Mouse (Mus musculus) brown adipose tissue, adult 24 weeks (tissue): Measurements from ENCODE around the gene Kazn. TPM values are rescaled to one million over a fixed set of nuclear protein-coding genes. Genes with fewer than 3 reads are reported as not detected.

ENCODE experiments used
- H3K27ac ChIP-seq: fragments of 200-500 bp; replicated peaks from 2 replicates; pipeline ENCODE4 v1.5.1; 2012; ENCODE audit warnings: low read depth, mild to moderate bottlenecking, low read length
- H3K4me1 ChIP-seq: fragments of 200-500 bp; 2 replicates; pipeline ENCODE4 v1.6.1; 2012; ENCODE audit warnings: low read length, mixed read lengths; ENCODE audit not compliant: control insufficient read depth, insufficient read depth, insufficient read length
- H3K4me3 ChIP-seq: fragments of 200-500 bp; 2 replicates; pipeline ENCODE4 v1.5.1; 2012; ENCODE audit warnings: low read depth, mild to moderate bottlenecking, low read length, moderate library complexity; ENCODE audit not compliant: insufficient read depth
- polyA plus RNA-seq: library from polyadenylated mRNA; stranded (reverse); fragments of >200 nt; gene quantifications from 2 replicates; pipeline ENCODE4 v1.2.4, GENCODE M21; 2012; ENCODE audit not compliant: missing spikeins, insufficient read depth, insufficient read length

Kazn gene
- polyA plus RNA-seq, 1 experiment = 0.79 TPM

GRCm38 (mm10) chr4:142149202-142149601 lies 90.0 kb downstream of the Kazn start:
- Histone ChIP-seq H3K4me1 (no peaks in the 10 kb centered on the region), H3K27ac (no peak overlapping the region), H3K4me3 (no peak overlapping the region)

- no peak overlapping the region for H3K4me3 ChIP-seq
- no peaks in the 10 kb centered on the region for H3K4me1 ChIP-seq
- no peak overlapping the region for H3K27ac ChIP-seq
Measured at GRCm38 (mm10) chr4:142147671-142148070, 91.5 kb downstream of the Kazn start.

GRCm38 (mm10) chr4:142144096-142144495 lies 95.1 kb downstream of the Kazn start:
- Histone ChIP-seq H3K4me1 (no peaks in the 10 kb centered on the region), H3K27ac (no peak overlapping the region), H3K4me3 (no peak overlapping the region)

- H3K27ac ChIP-seq = no peak overlapping the region
- no peaks in the 10 kb centered on the region for H3K4me1 ChIP-seq
- H3K4me3 ChIP-seq = no peak overlapping the region
Measured at GRCm38 (mm10) chr4:142143290-142143689, 95.9 kb downstream of the Kazn start.

GRCm38 (mm10) chr4:142139729-142140128 lies 99.5 kb downstream of the Kazn start:
- H3K27ac ChIP-seq = no peak overlapping the region
- H3K4me3 ChIP-seq = no peak overlapping the region
- no peaks in the 10 kb centered on the region for H3K4me1 ChIP-seq

GRCm38 (mm10) chr4:142138356-142139099 lies 100.7 kb downstream of the Kazn start:
- no peak overlapping the region for H3K27ac ChIP-seq
- no peaks in the 10 kb centered on the region for H3K4me1 ChIP-seq
- H3K4me3 ChIP-seq = no peak overlapping the region

GRCm38 (mm10) chr4:142136766-142137503 lies 102.3 kb downstream of the Kazn start:
- Histone ChIP-seq H3K4me3 (no peak overlapping the region), H3K27ac (no peak overlapping the region), H3K4me1 (no peaks in the 10 kb centered on the region)

- H3K4me1 ChIP-seq = no peaks in the 10 kb centered on the region
- no peak overlapping the region for H3K27ac ChIP-seq
- no peak overlapping the region for H3K4me3 ChIP-seq
Measured at GRCm38 (mm10) chr4:142135515-142135914, 103.7 kb downstream of the Kazn start.

- Histone ChIP-seq H3K27ac (no peak overlapping the region), H3K4me1 (no peaks in the 10 kb centered on the region), H3K4me3 (no peak overlapping the region)
Measured at GRCm38 (mm10) chr4:142130162-142130561, 109.0 kb downstream of the Kazn start.

- H3K4me3 ChIP-seq = no peak overlapping the region
- no peaks in the 10 kb centered on the region for H3K4me1 ChIP-seq
- H3K27ac ChIP-seq = no peak overlapping the region
Measured at GRCm38 (mm10) chr4:142127275-142127788, 111.9 kb downstream of the Kazn start.

- no peaks in the 10 kb centered on the region for H3K4me1 ChIP-seq
- no peak overlapping the region for H3K27ac ChIP-seq
- no peak overlapping the region for H3K4me3 ChIP-seq
Measured at GRCm38 (mm10) chr4:142126641-142127274, 112.4 kb downstream of the Kazn start.

- H3K27ac ChIP-seq = no peak overlapping the region
- H3K4me1 ChIP-seq = no peaks in the 10 kb centered on the region
- H3K4me3 ChIP-seq = no peak overlapping the region
Measured at GRCm38 (mm10) chr4:142121164-142121563, 118.0 kb downstream of the Kazn start.

- H3K27ac ChIP-seq = no peak overlapping the region
- H3K4me3 ChIP-seq = no peak overlapping the region
- no peaks in the 10 kb centered on the region for H3K4me1 ChIP-seq
Measured at GRCm38 (mm10) chr4:142118522-142118921, 120.7 kb downstream of the Kazn start.

- no peak overlapping the region for H3K27ac ChIP-seq
- no peak overlapping the region for H3K4me3 ChIP-seq
- H3K4me1 ChIP-seq = no peaks in the 10 kb centered on the region
Measured at GRCm38 (mm10) chr4:142117993-142118392, 121.2 kb downstream of the Kazn start.

GRCm38 (mm10) chr4:142113306-142113705 lies 125.9 kb downstream of the Kazn start:
- H3K4me1 ChIP-seq = no peaks in the 10 kb centered on the region
- no peak overlapping the region for H3K27ac ChIP-seq
- no peak overlapping the region for H3K4me3 ChIP-seq
